Mouse (Mus musculus): ENCODE results near the gene Kansl1. TPM values are rescaled to one million over a fixed set of nuclear protein-coding genes. Genes with fewer than 3 reads are reported as not detected.
"Not testable (repeated sequence)": the region's sequence is repeated elsewhere in the genome, so short reads cannot be mapped to it uniquely, and the experiment has no call there.

Gene Kansl1
- total RNA-seq, 1 experiment, result 37.7 TPM

GRCm38 (mm10) chr11:104459671-104460070, 9.0 kb downstream of the Kansl1 start:
- TF ChIP-seq HCFC1 (IDR thresholded peaks at IDR 0.05; ENCODE audit: borderline replicate concordance, insufficient read depth, low read length) (no peak), ZC3H11A (IDR thresholded peaks at IDR 0.05; ENCODE audit: borderline replicate concordance, low read depth, low read length) (no peak), ZNF384 (IDR thresholded peaks at IDR 0.05; ENCODE audit: low read depth, low read length) (no peak), CHD2 (IDR thresholded peaks at IDR 0.05; ENCODE audit: low read depth, low read length) (no peak), MAFK (IDR thresholded peaks at IDR 0.05; ENCODE audit: insufficient read depth, low read depth, low read length) (no peak)
- H3K36me3 ChIP-seq (ENCODE audit: control insufficient read depth, insufficient read depth, low read length, poor library complexity, severe bottlenecking), result no peaks in the 10 kb centered on the region; the same call in 1 of the 2 replicates
- H3K4me3 ChIP-seq (ENCODE audit: insufficient read depth in 1 of 2, low read depth in 1 of 2, low read length in 2 of 2, poor library complexity in 1 of 2, severe bottlenecking in 1 of 2), result no peak overlapping the region
- in situ Hi-C loops (cut with MboI; ENCODE audit: low sequenced_read_pairs in 2 of 2, unreplicated experiment in 2 of 2), result no loop called here
- H3K27ac ChIP-seq (ENCODE audit: insufficient read depth, low read depth, low read length, poor library complexity, severe bottlenecking), result no peak overlapping the region
- no peaks in the 10 kb centered on the region for H3K9me3 ChIP-seq (ENCODE audit: control insufficient read depth, insufficient read depth, low read depth, low read length)
- no peak for DNase-seq (ENCODE audit: low read depth, low spot score)
- H3K4me1 ChIP-seq (ENCODE audit: control insufficient read depth in 2 of 2, insufficient read depth in 2 of 2, low read length in 2 of 2, poor library complexity in 1 of 2), result peaks cover 2 to 3% of the 10 kb centered on the region in 2 experiments; a peak in 1 of 4 replicates
- no peak overlapping the region for H3K9ac ChIP-seq (ENCODE audit: insufficient read depth, low read depth, low read length, poor library complexity, severe bottlenecking)

DNA sequence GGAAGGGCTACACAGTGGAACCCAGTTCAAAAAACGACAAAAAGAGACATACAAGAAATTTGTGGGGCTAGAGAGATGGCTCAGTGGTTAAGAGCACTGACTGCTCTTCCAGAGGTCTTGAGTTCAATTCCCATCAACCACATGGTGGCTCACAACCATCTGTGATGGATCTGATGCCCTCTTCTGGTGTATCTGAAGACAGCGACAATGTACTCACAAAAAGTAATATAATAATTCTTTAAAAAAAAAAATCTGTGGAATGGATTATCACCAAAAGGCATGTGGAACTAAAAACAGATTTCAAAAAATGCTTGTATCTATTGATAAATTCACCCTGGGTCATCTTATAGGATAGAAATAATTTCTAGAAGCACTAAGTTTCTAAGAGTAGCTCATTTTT, 10.2 kb downstream of the Kansl1 start:
- in situ Hi-C loops (cut with MboI; ENCODE audit: low sequenced_read_pairs in 2 of 2, unreplicated experiment in 2 of 2), result no loop called here
- no peak overlapping the region for H3K4me3 ChIP-seq (ENCODE audit: insufficient read depth in 1 of 2, low read depth in 1 of 2, low read length in 2 of 2, poor library complexity in 1 of 2, severe bottlenecking in 1 of 2)
- H3K9me3 ChIP-seq (ENCODE audit: control insufficient read depth, insufficient read depth, low read depth, low read length), result no peaks in the 10 kb centered on the region
- H3K27ac ChIP-seq (ENCODE audit: insufficient read depth, low read depth, low read length, poor library complexity, severe bottlenecking), result no peak overlapping the region
- H3K9ac ChIP-seq (ENCODE audit: insufficient read depth, low read depth, low read length, poor library complexity, severe bottlenecking), result no peak overlapping the region
- H3K36me3 ChIP-seq (ENCODE audit: control insufficient read depth, insufficient read depth, low read length, poor library complexity, severe bottlenecking), result no peaks in the 10 kb centered on the region; the same call in 1 of the 2 replicates
- peaks cover 2 to 3% of the 10 kb centered on the region in 2 experiments; a peak in 1 of 4 replicates for H3K4me1 ChIP-seq (ENCODE audit: control insufficient read depth in 2 of 2, insufficient read depth in 2 of 2, low read length in 2 of 2, poor library complexity in 1 of 2)
- DNase-seq (ENCODE audit: low read depth, low spot score), result no peak
- TF ChIP-seq HCFC1 (IDR thresholded peaks at IDR 0.05; ENCODE audit: borderline replicate concordance, insufficient read depth, low read length), result no peak
- TF ChIP-seq ZNF384 (IDR thresholded peaks at IDR 0.05; ENCODE audit: low read depth, low read length), result no peak
- TF ChIP-seq ZC3H11A (IDR thresholded peaks at IDR 0.05; ENCODE audit: borderline replicate concordance, low read depth, low read length), result no peak
- no peak for TF ChIP-seq MAFK (IDR thresholded peaks at IDR 0.05; ENCODE audit: insufficient read depth, low read depth, low read length)
- TF ChIP-seq CHD2 (IDR thresholded peaks at IDR 0.05; ENCODE audit: low read depth, low read length), result no peak

- in situ Hi-C loops (cut with MboI; ENCODE audit: low sequenced_read_pairs in 2 of 2, unreplicated experiment in 2 of 2), result no loop called here
- H3K4me3 ChIP-seq (ENCODE audit: insufficient read depth in 1 of 2, low read depth in 1 of 2, low read length in 2 of 2, poor library complexity in 1 of 2, severe bottlenecking in 1 of 2), result no peak overlapping the region
- peaks cover 2 to 3% of the 10 kb centered on the region in 2 experiments; a peak in 1 of 4 replicates for H3K4me1 ChIP-seq (ENCODE audit: control insufficient read depth in 2 of 2, insufficient read depth in 2 of 2, low read length in 2 of 2, poor library complexity in 1 of 2)
- no peak overlapping the region for H3K27ac ChIP-seq (ENCODE audit: insufficient read depth, low read depth, low read length, poor library complexity, severe bottlenecking)
- TF ChIP-seq ZNF384 (IDR thresholded peaks at IDR 0.05; ENCODE audit: low read depth, low read length), result no peak
- no peak for TF ChIP-seq HCFC1 (IDR thresholded peaks at IDR 0.05; ENCODE audit: borderline replicate concordance, insufficient read depth, low read length)
- no peak for TF ChIP-seq ZC3H11A (IDR thresholded peaks at IDR 0.05; ENCODE audit: borderline replicate concordance, low read depth, low read length)
- TF ChIP-seq MAFK (IDR thresholded peaks at IDR 0.05; ENCODE audit: insufficient read depth, low read depth, low read length), result no peak
- TF ChIP-seq CHD2 (IDR thresholded peaks at IDR 0.05; ENCODE audit: low read depth, low read length), result no peak
- DNase-seq (ENCODE audit: low read depth, low spot score), result no peak
- H3K9ac ChIP-seq (ENCODE audit: insufficient read depth, low read depth, low read length, poor library complexity, severe bottlenecking), result no peak overlapping the region
- no peaks in the 10 kb centered on the region for H3K9me3 ChIP-seq (ENCODE audit: control insufficient read depth, insufficient read depth, low read depth, low read length)
- no peaks in the 10 kb centered on the region; the same call in 1 of the 2 replicates for H3K36me3 ChIP-seq (ENCODE audit: control insufficient read depth, insufficient read depth, low read length, poor library complexity, severe bottlenecking)
Measured at GRCm38 (mm10) chr11:104452709-104453108, 16.0 kb downstream of the Kansl1 start.

GRCm38 (mm10) chr11:104451239-104451638, 17.4 kb downstream of the Kansl1 start:
- Histone ChIP-seq H3K9ac (ENCODE audit: insufficient read depth, low read depth, low read length, poor library complexity, severe bottlenecking) (no peak overlapping the region), H3K36me3 (ENCODE audit: control insufficient read depth, insufficient read depth, low read length, poor library complexity, severe bottlenecking) (no peaks in the 10 kb centered on the region; the same call in 1 of the 2 replicates), H3K9me3 (ENCODE audit: control insufficient read depth, insufficient read depth, low read depth, low read length) (no peaks in the 10 kb centered on the region), H3K4me3 (ENCODE audit: insufficient read depth in 1 of 2, low read depth in 1 of 2, low read length in 2 of 2, poor library complexity in 1 of 2, severe bottlenecking in 1 of 2) (no peak overlapping the region), H3K27ac (ENCODE audit: insufficient read depth, low read depth, low read length, poor library complexity, severe bottlenecking) (no peak overlapping the region), H3K4me1 (ENCODE audit: control insufficient read depth in 2 of 2, insufficient read depth in 2 of 2, low read length in 2 of 2, poor library complexity in 1 of 2) (peaks cover 2 to 3% of the 10 kb centered on the region in 2 experiments; a peak in 1 of 4 replicates)
- in situ Hi-C loops (cut with MboI; ENCODE audit: low sequenced_read_pairs in 2 of 2, unreplicated experiment in 2 of 2), result no loop called here
- TF ChIP-seq ZNF384 (IDR thresholded peaks at IDR 0.05; ENCODE audit: low read depth, low read length) (no peak), ZC3H11A (IDR thresholded peaks at IDR 0.05; ENCODE audit: borderline replicate concordance, low read depth, low read length) (no peak), MAFK (IDR thresholded peaks at IDR 0.05; ENCODE audit: insufficient read depth, low read depth, low read length) (no peak), CHD2 (IDR thresholded peaks at IDR 0.05; ENCODE audit: low read depth, low read length) (no peak), HCFC1 (IDR thresholded peaks at IDR 0.05; ENCODE audit: borderline replicate concordance, insufficient read depth, low read length) (no peak)
- DNase-seq (ENCODE audit: low read depth, low spot score), result no peak

DNA sequence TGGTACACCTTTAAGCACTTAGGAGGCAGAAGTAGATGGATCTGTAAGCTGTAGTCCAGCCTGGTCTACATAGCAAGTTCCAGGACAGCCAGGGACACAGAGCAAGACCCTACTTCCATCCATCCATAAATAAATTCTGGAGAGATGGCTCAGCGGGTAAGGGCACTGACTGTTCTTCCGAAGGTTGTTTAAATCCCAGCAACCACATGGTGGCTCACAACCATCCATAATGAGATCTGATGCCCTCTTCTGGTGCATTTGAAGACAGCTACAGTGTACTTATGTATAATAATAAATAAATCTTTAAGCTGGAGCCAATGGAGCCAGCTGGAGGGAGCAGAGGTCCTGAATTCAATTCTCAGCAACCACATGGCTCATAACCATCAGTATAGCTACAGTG, 20.2 kb downstream of the Kansl1 start:
- H3K4me1 ChIP-seq (ENCODE audit: control insufficient read depth in 2 of 2, insufficient read depth in 2 of 2, low read length in 2 of 2, poor library complexity in 1 of 2); in situ Hi-C loops (cut with MboI; ENCODE audit: low sequenced_read_pairs in 2 of 2, unreplicated experiment in 2 of 2); H3K27ac ChIP-seq (ENCODE audit: insufficient read depth, low read depth, low read length, poor library complexity, severe bottlenecking); H3K36me3 ChIP-seq (ENCODE audit: control insufficient read depth, insufficient read depth, low read length, poor library complexity, severe bottlenecking); DNase-seq (ENCODE audit: low read depth, low spot score); H3K9ac ChIP-seq (ENCODE audit: insufficient read depth, low read depth, low read length, poor library complexity, severe bottlenecking); H3K9me3 ChIP-seq (ENCODE audit: control insufficient read depth, insufficient read depth, low read depth, low read length); H3K4me3 ChIP-seq (ENCODE audit: insufficient read depth in 1 of 2, low read depth in 1 of 2, low read length in 2 of 2, poor library complexity in 1 of 2, severe bottlenecking in 1 of 2): not testable (repeated sequence)
